Mouse (Mus musculus): Measurements from ENCODE around the gene Pde4d.

GRCm38 (mm10) chr13:108524969-108525368 is 75.2 kb downstream of the Pde4d start:
- TF ChIP-seq CTCF (IDR thresholded peaks at IDR 0.05; ENCODE audit: borderline replicate concordance, insufficient read depth, low read depth, low read length), result no peak
- TF ChIP-seq POLR2A (IDR thresholded peaks at IDR 0.05; ENCODE audit: borderline replicate concordance, insufficient read depth, low read length), result no peak
